Mouse (Mus musculus): ENCODE results near the gene Ccl5.

DNA sequence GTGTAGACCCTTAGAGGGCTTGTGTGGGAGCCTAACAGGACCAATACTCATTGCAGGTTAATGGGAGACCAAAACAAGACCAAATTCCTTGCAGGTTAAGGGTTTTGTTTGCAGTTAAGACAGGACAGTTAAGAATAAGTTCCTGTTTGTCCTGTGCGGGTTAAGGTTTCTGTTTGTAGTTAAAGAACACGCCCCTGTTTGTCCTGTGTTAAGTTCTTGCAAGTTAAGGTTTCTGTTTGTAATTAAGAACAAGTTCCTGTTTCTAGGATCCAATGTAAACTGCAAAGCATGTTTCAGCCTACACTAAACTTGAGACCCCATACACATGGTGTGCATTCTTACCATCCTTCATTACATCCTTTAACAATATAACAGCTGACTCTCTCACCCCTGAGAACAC, 39.9 kb upstream of the Ccl5 start:
- TF ChIP-seq CTCF (IDR thresholded peaks at IDR 0.05; ENCODE audit: extremely low read depth, insufficient read length, insufficient replicate concordance, low read depth, low read length) (no peak), POLR2A (IDR thresholded peaks at IDR 0.05; ENCODE audit: low read depth, low read length) (no peak)
